Mouse (Mus musculus): ENCODE measurements at regions not wholly inside any gene's neighbourhood (a gene's known extent, or its start where the extent isn't known, plus 50 kb on each side); places are given as distances from the start of the nearest gene placed in this dataset.
"Not testable (repeated sequence)": the region's sequence is repeated elsewhere in the genome, so short reads cannot be mapped to it uniquely, and the experiment has no call there.

GRCm38 (mm10) chr11:14136142-14136541 is 462.9 kb upstream of the Pom121l12 start:
- ATAC-seq (replicated peaks; ENCODE audit: insufficient number of reproducible peaks, low FRiP score, low TSS enrichment, low read depth) (no peak), DNase-seq (ENCODE audit: low spot score) (no peak)
- H3K9me3 ChIP-seq (replicated peaks; ENCODE audit: control insufficient read depth, low read length) = no peaks in the 10 kb centered on the region
- no peak overlapping the region for H3K4me3 ChIP-seq (ENCODE audit: low read depth, low read length)
- H3K4me2 ChIP-seq (ENCODE audit: low read depth, low read length) = no peak overlapping the region
- H3K9ac ChIP-seq (replicated peaks; ENCODE audit: low read length) = no peak overlapping the region
- H3K4me1 ChIP-seq (ENCODE audit: control insufficient read depth, insufficient read depth, low read length) = no peaks in the 10 kb centered on the region
- H3K36me3 ChIP-seq (replicated peaks; ENCODE audit: control insufficient read depth, insufficient read depth, low read depth, low read length) = no peaks in the 10 kb centered on the region
- no peaks in the 10 kb centered on the region for H3K27me3 ChIP-seq (ENCODE audit: control insufficient read depth, insufficient read depth, low read length)
- no peak overlapping the region for H3K27ac ChIP-seq (replicated peaks; ENCODE audit: low read depth, low read length)

GRCm38 (mm10) chr11:14142376-14142775 is 456.7 kb upstream of the Pom121l12 start:
- not testable (repeated sequence) for H3K4me3 ChIP-seq (ENCODE audit: low read depth, low read length); ATAC-seq (replicated peaks; ENCODE audit: insufficient number of reproducible peaks, low FRiP score, low TSS enrichment, low read depth); H3K4me1 ChIP-seq (ENCODE audit: control insufficient read depth, insufficient read depth, low read length); DNase-seq (ENCODE audit: low spot score); H3K9me3 ChIP-seq (replicated peaks; ENCODE audit: control insufficient read depth, low read length); H3K36me3 ChIP-seq (replicated peaks; ENCODE audit: control insufficient read depth, insufficient read depth, low read depth, low read length); H3K4me2 ChIP-seq (ENCODE audit: low read depth, low read length); H3K27ac ChIP-seq (replicated peaks; ENCODE audit: low read depth, low read length); H3K9ac ChIP-seq (replicated peaks; ENCODE audit: low read length); H3K27me3 ChIP-seq (ENCODE audit: control insufficient read depth, insufficient read depth, low read length)
- WGBS = 84% methylated on average over 3 of the region's 3 CpGs

- Histone ChIP-seq H3K4me1 (ENCODE audit: control insufficient read depth, insufficient read depth, low read length) (no peaks in the 10 kb centered on the region), H3K9ac (replicated peaks; ENCODE audit: low read length) (no peak overlapping the region), H3K27me3 (ENCODE audit: control insufficient read depth, insufficient read depth, low read length) (no peaks in the 10 kb centered on the region), H3K9me3 (replicated peaks; ENCODE audit: control insufficient read depth, low read length) (no peaks in the 10 kb centered on the region), H3K27ac (replicated peaks; ENCODE audit: low read depth, low read length) (no peak overlapping the region), H3K4me3 (ENCODE audit: low read depth, low read length) (no peak overlapping the region), H3K36me3 (replicated peaks; ENCODE audit: control insufficient read depth, insufficient read depth, low read depth, low read length) (no peaks in the 10 kb centered on the region), H3K4me2 (ENCODE audit: low read depth, low read length) (no peak overlapping the region)
- DNase-seq (ENCODE audit: low spot score) (no peak), ATAC-seq (replicated peaks; ENCODE audit: insufficient number of reproducible peaks, low FRiP score, low TSS enrichment, low read depth) (no peak)
- WGBS = 70% methylated on average over 4 of the region's 4 CpGs
These were observed 451.4 kb upstream of the Pom121l12 start for GRCm38 (mm10) chr11:14147639-14148038.

- no peaks in the 10 kb centered on the region for H3K27me3 ChIP-seq (ENCODE audit: control insufficient read depth, insufficient read depth, low read length)
- no peaks in the 10 kb centered on the region for H3K4me1 ChIP-seq (ENCODE audit: control insufficient read depth, insufficient read depth, low read length)
- H3K4me3 ChIP-seq (ENCODE audit: low read depth, low read length) = no peak overlapping the region
- DNase-seq (ENCODE audit: low spot score) (no peak), ATAC-seq (replicated peaks; ENCODE audit: insufficient number of reproducible peaks, low FRiP score, low TSS enrichment, low read depth) (no peak)
- WGBS = 55% methylated on average over 3 of the region's 3 CpGs
- H3K9ac ChIP-seq (replicated peaks; ENCODE audit: low read length) = no peak overlapping the region
- no peak overlapping the region for H3K4me2 ChIP-seq (ENCODE audit: low read depth, low read length)
- H3K36me3 ChIP-seq (replicated peaks; ENCODE audit: control insufficient read depth, insufficient read depth, low read depth, low read length) = no peaks in the 10 kb centered on the region
- no peak overlapping the region for H3K27ac ChIP-seq (replicated peaks; ENCODE audit: low read depth, low read length)
- no peaks in the 10 kb centered on the region for H3K9me3 ChIP-seq (replicated peaks; ENCODE audit: control insufficient read depth, low read length)
These were observed 439.7 kb upstream of the Pom121l12 start for GRCm38 (mm10) chr11:14159366-14159765.

GRCm38 (mm10) chr11:14169478-14169877 is 429.6 kb upstream of the Pom121l12 start:
- no peak for ATAC-seq (replicated peaks; ENCODE audit: insufficient number of reproducible peaks, low FRiP score, low TSS enrichment, low read depth)

GRCm38 (mm10) chr11:14174594-14174993 is 424.5 kb upstream of the Pom121l12 start:
- 74% methylated on average over 2 of the region's 2 CpGs for WGBS
- ATAC-seq (replicated peaks; ENCODE audit: insufficient number of reproducible peaks, low FRiP score, low TSS enrichment, low read depth) = no peak
- no peak for DNase-seq (ENCODE audit: low spot score)

More at GRCm38 (mm10) chr11:14169478-14169877, 429.6 kb upstream of the Pom121l12 start:
- DNase-seq (ENCODE audit: low spot score) = no peak
- Histone ChIP-seq H3K27ac (replicated peaks; ENCODE audit: low read depth, low read length) (no peak overlapping the region), H3K9ac (replicated peaks; ENCODE audit: low read length) (no peak overlapping the region), H3K4me3 (ENCODE audit: low read depth, low read length) (no peak overlapping the region), H3K9me3 (replicated peaks; ENCODE audit: control insufficient read depth, low read length) (no peaks in the 10 kb centered on the region), H3K4me1 (ENCODE audit: control insufficient read depth, insufficient read depth, low read length) (no peaks in the 10 kb centered on the region), H3K36me3 (replicated peaks; ENCODE audit: control insufficient read depth, insufficient read depth, low read depth, low read length) (no peaks in the 10 kb centered on the region), H3K4me2 (ENCODE audit: low read depth, low read length) (no peak overlapping the region), H3K27me3 (ENCODE audit: control insufficient read depth, insufficient read depth, low read length) (no peaks in the 10 kb centered on the region)
- WGBS = 76% methylated on average over 6 of the region's 6 CpGs

GRCm38 (mm10) chr11:14182020-14182419 is 417.1 kb upstream of the Pom121l12 start:
- DNase-seq (ENCODE audit: low spot score) (peak; percentile 27), ATAC-seq (replicated peaks; ENCODE audit: insufficient number of reproducible peaks, low FRiP score, low TSS enrichment, low read depth) (peak; percentile 90)
- H3K9ac ChIP-seq (replicated peaks; ENCODE audit: low read length) = no peak overlapping the region
- no peaks in the 10 kb centered on the region for H3K27me3 ChIP-seq (ENCODE audit: control insufficient read depth, insufficient read depth, low read length)
- 31% methylated on average over 1 of the region's 1 CpGs for WGBS
- H3K36me3 ChIP-seq (replicated peaks; ENCODE audit: control insufficient read depth, insufficient read depth, low read depth, low read length) = no peaks in the 10 kb centered on the region
- H3K4me2 ChIP-seq (ENCODE audit: low read depth, low read length) = no peak overlapping the region
- no peak overlapping the region for H3K4me3 ChIP-seq (ENCODE audit: low read depth, low read length)
- H3K4me1 ChIP-seq (ENCODE audit: control insufficient read depth, insufficient read depth, low read length) = no peaks in the 10 kb centered on the region
- H3K27ac ChIP-seq (replicated peaks; ENCODE audit: low read depth, low read length) = no peak overlapping the region
- H3K9me3 ChIP-seq (replicated peaks; ENCODE audit: control insufficient read depth, low read length) = no peaks in the 10 kb centered on the region

More at GRCm38 (mm10) chr11:14174594-14174993, 424.5 kb upstream of the Pom121l12 start:
- H3K36me3 ChIP-seq (replicated peaks; ENCODE audit: control insufficient read depth, insufficient read depth, low read depth, low read length) = no peaks in the 10 kb centered on the region
- no peaks in the 10 kb centered on the region for H3K27me3 ChIP-seq (ENCODE audit: control insufficient read depth, insufficient read depth, low read length)
- no peak overlapping the region for H3K9ac ChIP-seq (replicated peaks; ENCODE audit: low read length)
- H3K4me3 ChIP-seq (ENCODE audit: low read depth, low read length) = no peak overlapping the region
- H3K9me3 ChIP-seq (replicated peaks; ENCODE audit: control insufficient read depth, low read length) = no peaks in the 10 kb centered on the region
- no peak overlapping the region for H3K27ac ChIP-seq (replicated peaks; ENCODE audit: low read depth, low read length)
- no peak overlapping the region for H3K4me2 ChIP-seq (ENCODE audit: low read depth, low read length)
- H3K4me1 ChIP-seq (ENCODE audit: control insufficient read depth, insufficient read depth, low read length) = no peaks in the 10 kb centered on the region

GRCm38 (mm10) chr11:14182466-14182865 is 416.6 kb upstream of the Pom121l12 start:
- WGBS = 50% methylated on average over 3 of the region's 3 CpGs
- no peak overlapping the region for H3K4me2 ChIP-seq (ENCODE audit: low read depth, low read length)
- no peak overlapping the region for H3K9ac ChIP-seq (replicated peaks; ENCODE audit: low read length)
- H3K9me3 ChIP-seq (replicated peaks; ENCODE audit: control insufficient read depth, low read length) = no peaks in the 10 kb centered on the region
- H3K4me3 ChIP-seq (ENCODE audit: low read depth, low read length) = no peak overlapping the region
- ATAC-seq (replicated peaks; ENCODE audit: insufficient number of reproducible peaks, low FRiP score, low TSS enrichment, low read depth) (no peak), DNase-seq (ENCODE audit: low spot score) (no peak)
- no peaks in the 10 kb centered on the region for H3K36me3 ChIP-seq (replicated peaks; ENCODE audit: control insufficient read depth, insufficient read depth, low read depth, low read length)
- no peaks in the 10 kb centered on the region for H3K4me1 ChIP-seq (ENCODE audit: control insufficient read depth, insufficient read depth, low read length)
- H3K27me3 ChIP-seq (ENCODE audit: control insufficient read depth, insufficient read depth, low read length) = no peaks in the 10 kb centered on the region
- H3K27ac ChIP-seq (replicated peaks; ENCODE audit: low read depth, low read length) = no peak overlapping the region

All from embryonic facial prominence, embryonic 11.5 days (tissue).